Mouse (Mus musculus): ENCODE data around the gene Slc25a42.

DNA sequence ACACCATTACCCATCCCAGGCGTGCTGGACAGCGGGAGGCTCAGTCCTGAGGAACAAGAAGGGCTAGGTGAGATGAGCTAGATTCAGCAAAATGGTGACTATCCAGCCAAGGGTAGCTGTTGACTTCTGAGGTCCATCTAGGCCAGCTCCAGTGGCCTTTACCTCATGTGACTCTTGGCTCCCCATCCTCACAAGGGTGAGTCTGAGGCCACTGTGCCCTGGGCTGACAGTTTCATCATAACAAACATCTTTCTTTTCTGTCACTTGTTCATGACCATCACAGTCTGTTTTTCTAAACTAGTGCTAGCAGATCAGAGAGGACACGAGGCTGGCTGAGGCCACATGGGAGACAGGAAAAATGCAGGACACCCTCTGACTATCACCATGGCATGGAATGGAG, 17.9 kb downstream of the Slc25a42 start:
- TF ChIP-seq EP300 (IDR thresholded peaks at IDR 0.05; ENCODE audit: low read depth) (no peak), CTCF (IDR thresholded peaks at IDR 0.05; ENCODE audit: low read depth) (no peak)

All from liver, embryonic 14.5 days (tissue).